Mouse (Mus musculus) embryonic stem cell, embryonic (primary cell): Measurements from ENCODE around the gene Slc6a12.

Experiments
- CTCF ChIA-PET, 4 experiments: fragments of 300-600 bp in 2 of 4; fragments of 350-600 bp in 2 of 4; sonication (Branson Sonifier 250); formaldehyde crosslinking; loops; one replicate each; lab custom pipeline; 2022; ENCODE audit warnings: inconsistent platforms in 2 of 4; lab: Charles Lee
- POLR2A ChIA-PET, 4 experiments: fragments of 300-600 bp in 2 of 4; fragments of 350-600 bp in 2 of 4; sonication (Branson Sonifier 250); formaldehyde crosslinking; loops; one replicate each; lab custom pipeline; 2022; ENCODE audit warnings: antibody characterized with exemption in 4 of 4, inconsistent platforms in 1 of 4; lab: Charles Lee

Slc6a12 gene

GRCm38 (mm10) chr6:121336558-121336957 lies 6.3 kb upstream of the Slc6a12 start:
- CTCF ChIA-PET = interaction anchor here in 3 of 4 experiments (0.6 to 3.8 kb wide), 6 partner anchors 32 to 556 kb away, joined by 3 to 44 read pairs (median 4); no protein-coding TSS in a partner anchor

GRCm38 (mm10) chr6:121337229-121337628 lies 5.6 kb upstream of the Slc6a12 start:
- ChIA-PET CTCF (interaction anchor here in 3 of 4 experiments (0.6 to 3.8 kb wide), 5 partner anchors 10 to 556 kb away, joined by 3 to 44 read pairs (median 6); no protein-coding TSS in a partner anchor), POLR2A (no interaction called here)

More at GRCm38 (mm10) chr6:121336558-121336957, 6.3 kb upstream of the Slc6a12 start:
- POLR2A ChIA-PET = interaction anchor here in 1 of 4 experiments (0.6 kb wide), 1 partner anchor 42 kb away, joined by 3 read pairs; no protein-coding TSS in a partner anchor

- ChIA-PET POLR2A (interaction anchor here in 3 of 4 experiments (0.6 to 1.1 kb wide), 5 partner anchors 28 to 195 kb away, joined by 3 to 4 read pairs (median 3); no protein-coding TSS in a partner anchor), CTCF (interaction anchor here (0.5 to 3.8 kb wide), 84 partner anchors 8 to 1209 kb away, joined by 3 to 52 read pairs (median 3); partner anchors contain the start of gene Iqsec3 (in 2 of the 4))
These were observed 4.9 kb upstream of the Slc6a12 start for GRCm38 (mm10) chr6:121337770-121338518.

- CTCF ChIA-PET = interaction anchor here (0.5 to 3.8 kb wide), 81 partner anchors 8 to 1076 kb away, joined by 3 to 52 read pairs (median 3); partner anchors contain the start of gene Iqsec3 (in 2 of the 4)
- POLR2A ChIA-PET = interaction anchor here in 3 of 4 experiments (0.6 to 1.1 kb wide), 5 partner anchors 27 to 195 kb away, joined by 3 to 4 read pairs (median 3); no protein-coding TSS in a partner anchor
These were observed 4.4 kb upstream of the Slc6a12 start for GRCm38 (mm10) chr6:121338519-121338896.

- ChIA-PET CTCF (no interaction called here), POLR2A (no interaction called here)
These were observed 1.2 kb upstream of the Slc6a12 start for GRCm38 (mm10) chr6:121341650-121342049.

GRCm38 (mm10) chr6:121343771-121344123 lies 871 bp downstream of the Slc6a12 start:
- ChIA-PET POLR2A (interaction anchor here in 1 of 4 experiments (1.0 to 1.3 kb wide), 2 partner anchors 21 to 130 kb away, joined by 3 to 4 read pairs; partner anchors contain the start of gene Iqsec3), CTCF (interaction anchor here in 3 of 4 experiments (0.6 to 1.2 kb wide), 3 partner anchors 40 to 311 kb away, joined by 3 to 4 read pairs (median 3); no protein-coding TSS in a partner anchor)

GRCm38 (mm10) chr6:121344329-121344728 lies 1.5 kb downstream of the Slc6a12 start:
- POLR2A ChIA-PET = interaction anchor here in 1 of 4 experiments (1.0 to 1.3 kb wide), 2 partner anchors 20 to 129 kb away, joined by 3 to 4 read pairs; partner anchors contain the start of gene Iqsec3
- CTCF ChIA-PET = interaction anchor here in 3 of 4 experiments (0.6 to 1.2 kb wide), 3 partner anchors 116 to 311 kb away, joined by 3 to 4 read pairs (median 3); no protein-coding TSS in a partner anchor

- CTCF ChIA-PET = interaction anchor here in 3 of 4 experiments (0.6 to 1.0 kb wide), 3 partner anchors 8 kb away, joined by 3 read pairs; no protein-coding TSS in a partner anchor
- POLR2A ChIA-PET = interaction anchor here in 3 of 4 experiments (0.6 to 1.1 kb wide), 3 partner anchors 10 to 556 kb away, joined by 3 read pairs; no protein-coding TSS in a partner anchor
These were observed 3.6 kb downstream of the Slc6a12 start for GRCm38 (mm10) chr6:121346428-121346827.

GRCm38 (mm10) chr6:121352276-121352675 lies 9.4 kb downstream of the Slc6a12 start:
- CTCF ChIA-PET = no interaction called here
- POLR2A ChIA-PET = no interaction called here

- CTCF ChIA-PET = no interaction called here
- POLR2A ChIA-PET = interaction anchor here in 1 of 4 experiments (0.7 kb wide), 1 partner anchor 10 kb away, joined by 3 read pairs; no protein-coding TSS in a partner anchor
These were observed 13.2 kb downstream of the Slc6a12 start for GRCm38 (mm10) chr6:121356041-121356440.

- ChIA-PET POLR2A (interaction anchor here in 2 of 4 experiments (0.7 to 0.9 kb wide), 2 partner anchors 52 to 376 kb away, joined by 3 read pairs; no protein-coding TSS in a partner anchor), CTCF (interaction anchor here in 2 of 4 experiments (0.7 to 1.0 kb wide), 3 partner anchors 9 to 354 kb away, joined by 3 read pairs; no protein-coding TSS in a partner anchor)
These were observed 14.4 kb downstream of the Slc6a12 start for GRCm38 (mm10) chr6:121357232-121357631.

- ChIA-PET CTCF (interaction anchor here in 2 of 4 experiments (0.6 to 2.2 kb wide), 3 partner anchors 25 to 128 kb away, joined by 3 to 7 read pairs (median 6); no protein-coding TSS in a partner anchor), POLR2A (no interaction called here)
These were observed 20.2 kb downstream of the Slc6a12 start for GRCm38 (mm10) chr6:121363061-121363460.

GRCm38 (mm10) chr6:121363956-121364355 lies 21.1 kb downstream of the Slc6a12 start:
- CTCF ChIA-PET = interaction anchor here (0.6 to 3.4 kb wide), 5 partner anchors 26 to 771 kb away, joined by 3 to 28 read pairs (median 7); no protein-coding TSS in a partner anchor
- POLR2A ChIA-PET = interaction anchor here in 1 of 4 experiments (1.4 kb wide), 1 partner anchor 20 kb away, joined by 4 read pairs; no protein-coding TSS in a partner anchor

GRCm38 (mm10) chr6:121366537-121366936 lies 23.7 kb downstream of the Slc6a12 start:
- POLR2A ChIA-PET = interaction anchor here in 1 of 4 experiments (0.7 kb wide), 1 partner anchor 182 kb away, joined by 3 read pairs; no protein-coding TSS in a partner anchor

GRCm38 (mm10) chr6:121367099-121367498 lies 24.2 kb downstream of the Slc6a12 start:
- ChIA-PET CTCF (interaction anchor here in 2 of 4 experiments (1.0 to 3.4 kb wide), 7 partner anchors 10 to 182 kb away, joined by 3 to 28 read pairs (median 3); partner anchors contain the start of gene Iqsec3 (in 1 of the 2)), POLR2A (no interaction called here)

More at GRCm38 (mm10) chr6:121366537-121366936, 23.7 kb downstream of the Slc6a12 start:
- CTCF ChIA-PET = interaction anchor here in 3 of 4 experiments (0.6 to 3.4 kb wide), 11 partner anchors 9 to 182 kb away, joined by 3 to 28 read pairs (median 3); partner anchors contain the start of gene Iqsec3 (in 1 of the 3)

GRCm38 (mm10) chr6:121371197-121371980 lies 28.5 kb downstream of the Slc6a12 start:
- CTCF ChIA-PET = interaction anchor here in 3 of 4 experiments (0.5 to 2.0 kb wide), 5 partner anchors 20 to 398 kb away, joined by 3 to 8 read pairs (median 3); no protein-coding TSS in a partner anchor

GRCm38 (mm10) chr6:121376159-121376558 lies 33.3 kb downstream of the Slc6a12 start:
- CTCF ChIA-PET = interaction anchor here in 2 of 4 experiments (1.2 to 2.2 kb wide), 3 partner anchors 10 to 38 kb away, joined by 5 to 10 read pairs (median 8); no protein-coding TSS in a partner anchor
- POLR2A ChIA-PET = interaction anchor here in 1 of 4 experiments (1.2 kb wide), 1 partner anchor 38 kb away, joined by 3 read pairs; no protein-coding TSS in a partner anchor

More at GRCm38 (mm10) chr6:121371197-121371980, 28.5 kb downstream of the Slc6a12 start:
- POLR2A ChIA-PET = interaction anchor here in 1 of 4 experiments (1.1 to 1.6 kb wide), 2 partner anchors 10 to 13 kb away, joined by 3 to 6 read pairs; no protein-coding TSS in a partner anchor
